Mouse (Mus musculus) midbrain, embryonic 13.5 days (tissue): ENCODE results near the gene Bid. TPM values are rescaled to one million over a fixed set of nuclear protein-coding genes. Genes with fewer than 3 reads are reported as not detected.
A peak's percentile ranks its signal among the peaks of the same experiment; 100 is the strongest.

Experiments
- ATAC-seq: fragments of 200-750 bp; cut with Nextera tagmentation; 2 replicates; pipeline ENCODE4 v1.8.0; 2017; ENCODE audit warnings: mild to moderate bottlenecking, moderate TSS enrichment, moderate library complexity
- H3K27ac ChIP-seq: fragments of 300-500 bp; sonication (generic); 2 replicates; pipeline ENCODE4 v1.5.1; 2015; ENCODE audit warnings: inconsistent platforms, mild to moderate bottlenecking, moderate library complexity
- H3K27me3 ChIP-seq: fragments of 300-500 bp; sonication (generic); 2 replicates; pipeline ENCODE4 v1.6.1; 2015; ENCODE audit warnings: mild to moderate bottlenecking, inconsistent platforms
- H3K36me3 ChIP-seq: fragments of 300-500 bp; sonication (generic); 2 replicates; pipeline ENCODE4 v1.6.1; 2015; ENCODE audit warnings: mild to moderate bottlenecking, inconsistent platforms
- H3K4me1 ChIP-seq: fragments of 300-500 bp; sonication (generic); replicated peaks from 2 replicates; pipeline ENCODE4 v1.6.1; 2015; ENCODE audit warnings: inconsistent platforms
- H3K4me2 ChIP-seq: fragments of 300-500 bp; sonication (generic); replicated peaks from 2 replicates; pipeline ENCODE4 v1.6.1; 2015; ENCODE audit warnings: moderate library complexity, mild to moderate bottlenecking, inconsistent platforms
- H3K4me3 ChIP-seq: fragments of 300-500 bp; sonication (generic); replicated peaks from 2 replicates; pipeline ENCODE4 v1.5.1; 2015; ENCODE audit warnings: mild to moderate bottlenecking, inconsistent platforms
- H3K9ac ChIP-seq: fragments of 300-500 bp; sonication (generic); replicated peaks from 2 replicates; pipeline ENCODE4 v1.6.1; 2015; ENCODE audit warnings: mild to moderate bottlenecking, inconsistent platforms
- H3K9me3 ChIP-seq: fragments of 300-500 bp; sonication (generic); 2 replicates; pipeline ENCODE4 v1.6.1; 2016; ENCODE audit warnings: mild to moderate bottlenecking, inconsistent platforms
- WGBS: fragments of 180-500 bp; shearing (Covaris S2); methylation state at CpG from one replicate; pipeline ENCODE4 v1.1.7; 2015; 5-methylcytosine and 5-hydroxymethylcytosine counted together
- polyA plus RNA-seq: library from polyadenylated mRNA; unstranded; fragments of >200 nt; fragmentation: Nextera tagmentation; extraction: Ambion mirVana; gene quantifications from 2 replicates; pipeline ENCODE4 v1.2.1, GENCODE M21; 2015

Bid gene
- polyA plus RNA-seq, 1 experiment from 2014 or later: 27.2 TPM

- no peaks in the 10 kb centered on the region for H3K4me1 ChIP-seq
- no peaks in the 10 kb centered on the region for H3K9me3 ChIP-seq
- H3K4me2 ChIP-seq: no peak overlapping the region
- 92% methylated on average over 9 of the region's 9 CpGs for WGBS
- no peak overlapping the region for H3K9ac ChIP-seq
- no peak overlapping the region for H3K27ac ChIP-seq
- ATAC-seq: no peak
- no peak overlapping the region for H3K4me3 ChIP-seq
- H3K27me3 ChIP-seq: no peaks in the 10 kb centered on the region
- H3K36me3 ChIP-seq: peaks cover 67% of the 10 kb centered on the region
Observed at GRCm38 (mm10) chr6:120894524-120894923, 22.1 kb downstream of the Bid start.

- Histone ChIP-seq H3K9me3 (no peaks in the 10 kb centered on the region), H3K4me3 (no peak overlapping the region), H3K27me3 (no peaks in the 10 kb centered on the region), H3K9ac (no peak overlapping the region), H3K36me3 (peaks cover 71% of the 10 kb centered on the region), H3K4me1 (no peaks in the 10 kb centered on the region), H3K4me2 (no peak overlapping the region), H3K27ac (no peak overlapping the region)
- WGBS: 95% methylated on average over 9 of the region's 9 CpGs
- ATAC-seq: no peak
Observed at GRCm38 (mm10) chr6:120894089-120894488, 22.6 kb downstream of the Bid start.

- Histone ChIP-seq H3K4me1 (0 out of 2 replicates have a peak, but pooled peaks cover 4% of the 10 kb centered on the region), H3K36me3 (peaks cover 76% of the 10 kb centered on the region), H3K27me3 (no peaks in the 10 kb centered on the region), H3K9ac (no peak overlapping the region), H3K4me2 (no peak overlapping the region), H3K9me3 (no peaks in the 10 kb centered on the region), H3K4me3 (no peak overlapping the region), H3K27ac (no peak overlapping the region)
- ATAC-seq: no peak
- 91% methylated on average over 17 of the region's 17 CpGs for WGBS
Observed at GRCm38 (mm10) chr6:120886696-120887095, 30.0 kb downstream of the Bid start.

- Histone ChIP-seq H3K27ac (no peak overlapping the region), H3K9ac (no peak overlapping the region), H3K4me1 (0 out of 2 replicates have a peak, but pooled peaks cover 4% of the 10 kb centered on the region), H3K9me3 (no peaks in the 10 kb centered on the region), H3K4me3 (no peak overlapping the region), H3K4me2 (no peak overlapping the region), H3K36me3 (peaks cover 66% of the 10 kb centered on the region), H3K27me3 (no peaks in the 10 kb centered on the region)
- ATAC-seq: no peak
- 69% methylated on average over 6 of the region's 6 CpGs for WGBS
Observed at GRCm38 (mm10) chr6:120884436-120884835, 32.2 kb downstream of the Bid start.

- Histone ChIP-seq H3K27ac (no peak overlapping the region), H3K9me3 (no peaks in the 10 kb centered on the region), H3K4me1 (no peaks in the 10 kb centered on the region), H3K9ac (no peak overlapping the region), H3K4me2 (no peak overlapping the region), H3K27me3 (no peaks in the 10 kb centered on the region), H3K36me3 (peaks cover 62% of the 10 kb centered on the region), H3K4me3 (no peak overlapping the region)
- WGBS: 91% methylated on average over 5 of the region's 5 CpGs
- ATAC-seq: no peak
Observed at GRCm38 (mm10) chr6:120879046-120879445, 37.6 kb downstream of the Bid start.

- Histone ChIP-seq H3K4me1 (peaks cover 5% of the 10 kb centered on the region; the same call in 1 of the 2 replicates), H3K27me3 (no peaks in the 10 kb centered on the region), H3K4me3 (no peak overlapping the region), H3K36me3 (peaks cover 39% of the 10 kb centered on the region), H3K9me3 (no peaks in the 10 kb centered on the region), H3K27ac (no peak overlapping the region), H3K9ac (no peak overlapping the region), H3K4me2 (no peak overlapping the region)
- 76% methylated on average over 9 of the region's 9 CpGs for WGBS
- ATAC-seq: no peak
Observed at GRCm38 (mm10) chr6:120873874-120874273, 42.8 kb downstream of the Bid start.

- WGBS: 90% methylated on average over 2 of the region's 2 CpGs
- no peak overlapping the region for H3K27ac ChIP-seq
- peaks cover 26% of the 10 kb centered on the region for H3K36me3 ChIP-seq
- no peaks in the 10 kb centered on the region for H3K27me3 ChIP-seq
- H3K4me2 ChIP-seq: no peak overlapping the region
- H3K9ac ChIP-seq: no peak overlapping the region
- no peak for ATAC-seq
- peaks cover 5% of the 10 kb centered on the region; the same call in 1 of the 2 replicates for H3K4me1 ChIP-seq
- no peaks in the 10 kb centered on the region for H3K9me3 ChIP-seq
- H3K4me3 ChIP-seq: no peak overlapping the region
Observed at GRCm38 (mm10) chr6:120871286-120871685, 45.4 kb downstream of the Bid start.

GRCm38 (mm10) chr6:120868824-120869223 is 47.8 kb downstream of the Bid start:
- Histone ChIP-seq H3K4me3 (no peak overlapping the region), H3K27ac (no peak overlapping the region), H3K4me2 (no peak overlapping the region), H3K27me3 (no peaks in the 10 kb centered on the region), H3K4me1 (peaks cover 4% of the 10 kb centered on the region; the same call in 1 of the 2 replicates), H3K36me3 (peaks cover 38% of the 10 kb centered on the region), H3K9me3 (no peaks in the 10 kb centered on the region), H3K9ac (no peak overlapping the region)
- ATAC-seq: no peak
- WGBS: 83% methylated on average over 1 of the region's 1 CpGs

- Histone ChIP-seq H3K4me2 (no peak overlapping the region), H3K9ac (no peak overlapping the region), H3K27ac (no peak overlapping the region), H3K27me3 (no peaks in the 10 kb centered on the region), H3K9me3 (no peaks in the 10 kb centered on the region), H3K4me1 (no peaks in the 10 kb centered on the region), H3K4me3 (no peak overlapping the region), H3K36me3 (peaks cover 42% of the 10 kb centered on the region)
- WGBS: 90% methylated on average over 9 of the region's 9 CpGs
- ATAC-seq: no peak
Observed at GRCm38 (mm10) chr6:120866051-120866814, 50.4 kb downstream of the Bid start.

- Histone ChIP-seq H3K4me2 (no peak overlapping the region), H3K9me3 (no peaks in the 10 kb centered on the region), H3K4me1 (peaks cover 15% of the 10 kb centered on the region), H3K27ac (no peak overlapping the region), H3K27me3 (no peaks in the 10 kb centered on the region), H3K36me3 (peaks cover 34% of the 10 kb centered on the region), H3K9ac (no peak overlapping the region), H3K4me3 (no peak overlapping the region)
- ATAC-seq: no peak
- WGBS: 96% methylated on average over 3 of the region's 3 CpGs
Observed at GRCm38 (mm10) chr6:120860079-120860478, 56.6 kb downstream of the Bid start.

GRCm38 (mm10) chr6:120858217-120858711 is 58.4 kb downstream of the Bid start:
- H3K27ac ChIP-seq: peak overlapping the region; percentile 64
- H3K4me1 ChIP-seq: peaks cover 15% of the 10 kb centered on the region
- H3K36me3 ChIP-seq: peaks cover 34% of the 10 kb centered on the region
- no peaks in the 10 kb centered on the region for H3K27me3 ChIP-seq
- 0 out of 2 replicates have a peak overlapping the region, but pooled peaks have one; percentile 5 for H3K4me2 ChIP-seq
- no peaks in the 10 kb centered on the region for H3K9me3 ChIP-seq
- 20% methylated on average over 8 of the region's 8 CpGs for WGBS
- no peak overlapping the region for H3K9ac ChIP-seq
- no peak overlapping the region for H3K4me3 ChIP-seq
- ATAC-seq: peak; percentile 83

- no peak overlapping the region for H3K4me3 ChIP-seq
- no peaks in the 10 kb centered on the region for H3K9me3 ChIP-seq
- peaks cover 15% of the 10 kb centered on the region for H3K4me1 ChIP-seq
- peaks cover 39% of the 10 kb centered on the region for H3K36me3 ChIP-seq
- no peaks in the 10 kb centered on the region for H3K27me3 ChIP-seq
- no peak overlapping the region for H3K4me2 ChIP-seq
- no peak for ATAC-seq
- no peak overlapping the region for H3K27ac ChIP-seq
- 91% methylated on average over 10 of the region's 10 CpGs for WGBS
- no peak overlapping the region for H3K9ac ChIP-seq
Observed at GRCm38 (mm10) chr6:120854413-120854812, 62.2 kb downstream of the Bid start.
